Mouse (Mus musculus): Measurements from ENCODE around the gene Cenpk.
"Not testable (repeated sequence)": the region's sequence is repeated elsewhere in the genome, so short reads cannot be mapped to it uniquely, and the experiment has no call there.

Cenpk gene

DNA sequence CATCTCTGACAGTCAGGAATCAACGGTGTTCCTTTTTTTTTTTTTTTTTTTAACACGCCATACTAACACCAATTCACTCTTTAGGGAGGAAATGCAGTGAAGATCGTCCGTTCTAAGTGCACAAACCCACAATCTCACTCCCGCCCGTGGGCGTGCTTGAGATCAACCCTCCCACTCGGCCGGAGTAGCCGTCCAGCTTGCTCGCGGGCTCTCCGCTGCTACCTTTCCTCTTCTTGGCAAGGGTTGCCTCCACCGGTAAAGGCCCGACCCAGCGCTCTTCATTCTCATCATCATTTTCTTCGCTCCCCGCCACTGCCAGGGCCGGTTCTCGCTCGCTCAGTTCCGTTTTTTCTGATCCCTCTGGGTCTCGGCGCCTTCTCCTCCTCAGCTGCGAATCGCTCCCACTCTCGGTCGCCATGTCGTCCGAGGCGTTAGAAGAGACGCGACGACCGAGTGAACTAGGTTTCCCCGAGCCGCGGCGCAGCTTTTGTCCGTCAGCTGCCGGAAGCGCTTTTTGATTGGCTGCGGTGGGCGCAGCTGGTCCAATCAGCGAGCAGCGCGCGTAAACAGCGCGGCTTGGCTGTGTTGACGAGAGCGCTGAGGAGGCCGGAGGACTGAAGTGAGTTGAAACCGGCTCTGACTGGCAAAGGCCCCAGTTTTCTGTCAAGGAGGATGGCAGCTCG lies at the start of gene Cenpk, which contains the start of gene Ppwd1:
TSS of gene Cenpk (plus strand) at position 228 of the 683 bp plus-strand sequence.
TSS of gene Ppwd1 (minus strand) at position 460 of the 683 bp plus-strand sequence.
- peak; percentile 95 for DNase-seq

DNA sequence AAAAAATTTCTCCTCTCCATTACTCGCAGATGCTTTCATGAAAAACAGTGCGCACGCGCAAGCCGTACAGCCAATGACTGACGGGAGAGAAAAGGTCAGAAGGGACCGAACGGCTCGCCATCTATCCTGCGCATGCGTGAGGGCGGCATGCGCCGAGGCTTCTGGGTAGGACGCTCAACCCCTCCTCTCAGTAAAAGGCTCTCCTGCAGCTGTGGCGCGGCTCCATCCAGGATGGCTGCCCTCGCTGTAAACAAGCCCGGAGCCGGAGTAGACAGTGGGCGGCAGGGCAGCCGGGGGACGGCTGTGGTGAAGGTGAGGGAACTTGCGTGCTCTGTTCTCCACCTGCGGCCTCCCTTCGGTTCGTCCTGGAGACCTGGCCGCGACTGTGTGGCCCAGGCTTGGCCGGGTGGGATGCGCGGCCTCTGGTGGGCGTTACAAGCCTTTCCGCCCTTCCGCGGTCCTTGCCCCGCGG lies 49.7 kb upstream of the Cenpk start, which contains the start of gene Trim23:
TSS of gene Trim23 (plus strand) at position 148 of the 472 bp plus-strand sequence.
- peak; percentile 98 for DNase-seq

DNA sequence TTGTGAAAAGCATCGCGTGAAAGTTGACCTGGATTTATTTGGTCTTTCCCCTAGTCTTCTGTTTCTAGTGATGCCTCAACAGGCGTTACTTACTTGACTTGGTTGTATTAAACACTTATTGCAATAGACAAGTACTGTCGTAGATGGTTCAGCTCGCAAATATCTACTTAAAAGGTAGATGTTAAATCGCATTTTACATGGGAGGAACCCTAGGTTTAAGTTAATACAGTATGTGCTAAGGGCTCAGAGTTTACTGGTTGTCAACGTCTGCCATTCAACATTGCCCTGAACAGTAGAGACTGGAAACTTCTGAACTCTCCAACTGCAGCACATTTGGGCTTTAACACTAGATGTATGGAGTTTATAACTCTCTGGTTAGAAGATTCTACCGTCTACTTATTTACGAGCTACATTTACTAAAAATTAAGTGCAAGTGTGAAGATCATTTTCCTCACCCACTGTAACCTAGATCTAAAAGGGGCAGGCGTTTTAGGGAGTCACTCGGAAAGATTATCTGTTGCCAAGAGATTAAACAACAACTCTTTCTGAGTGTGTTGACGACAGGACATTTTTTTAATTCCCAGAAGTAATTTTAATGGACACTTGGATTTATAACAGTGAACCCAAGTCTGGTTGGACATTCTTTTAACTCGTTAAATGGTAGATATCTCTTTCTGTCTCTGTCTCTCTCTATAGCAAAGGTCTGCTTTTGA lies 49.1 kb upstream of the Cenpk start:
- no peak for DNase-seq

DNA sequence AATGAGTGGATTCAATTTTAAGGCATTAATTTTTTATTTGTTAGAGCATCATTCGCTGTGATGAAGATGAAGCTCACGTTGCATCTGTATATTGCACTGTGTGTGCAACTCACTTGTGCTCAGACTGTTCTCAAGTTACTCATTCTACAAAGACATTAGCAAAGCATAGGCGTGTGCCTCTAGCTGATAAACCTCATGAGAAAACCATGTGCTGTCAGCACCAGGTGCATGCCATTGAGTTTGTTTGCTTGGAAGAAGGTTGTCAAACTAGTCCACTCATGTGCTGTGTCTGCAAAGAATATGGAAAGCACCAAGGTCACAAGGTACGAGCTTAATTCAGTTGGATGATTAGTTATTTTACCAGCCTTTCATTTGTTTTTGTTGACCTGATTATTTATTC lies 41.1 kb upstream of the Cenpk start:
- DNase-seq, result no peak

DNA sequence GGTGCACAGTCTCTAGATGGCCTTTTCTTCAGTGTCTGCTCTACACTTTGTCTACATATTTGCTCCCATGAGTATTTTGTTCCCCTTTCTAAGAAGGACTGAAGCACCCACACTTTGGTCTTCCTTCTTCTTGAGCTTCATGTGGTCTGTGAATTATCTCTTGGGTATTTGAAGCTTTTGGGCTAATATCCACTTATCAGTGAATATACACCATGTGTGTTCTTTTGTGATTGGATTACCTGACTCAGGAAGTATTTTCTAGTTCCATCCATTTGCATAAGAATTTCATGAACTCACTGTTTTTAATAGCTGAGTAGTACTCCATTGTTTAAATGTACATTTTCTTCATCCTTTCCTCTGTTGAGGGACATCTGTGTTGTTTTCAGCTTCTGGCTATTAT lies 32.5 kb upstream of the Cenpk start:
- not testable (repeated sequence) for DNase-seq

DNA sequence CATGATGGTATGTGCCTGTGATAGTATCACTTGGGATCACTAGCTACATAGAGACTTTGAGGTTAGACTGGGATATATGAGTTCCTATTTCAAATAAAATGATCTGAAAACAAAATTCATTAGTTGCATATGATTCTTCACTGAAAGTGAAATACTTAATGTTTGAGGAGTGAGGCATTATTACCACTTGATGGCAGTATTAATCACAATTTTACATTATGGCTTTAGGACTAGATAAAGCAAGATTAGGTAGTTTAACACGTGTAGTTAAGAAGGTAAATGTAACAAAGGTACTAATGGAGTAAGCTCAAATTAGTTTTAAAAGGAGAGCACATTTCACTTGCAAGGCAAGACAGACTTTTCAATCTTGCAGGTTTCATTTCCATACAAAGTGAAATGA lies 24.1 kb upstream of the Cenpk start:
- DNase-seq, result no peak

DNA sequence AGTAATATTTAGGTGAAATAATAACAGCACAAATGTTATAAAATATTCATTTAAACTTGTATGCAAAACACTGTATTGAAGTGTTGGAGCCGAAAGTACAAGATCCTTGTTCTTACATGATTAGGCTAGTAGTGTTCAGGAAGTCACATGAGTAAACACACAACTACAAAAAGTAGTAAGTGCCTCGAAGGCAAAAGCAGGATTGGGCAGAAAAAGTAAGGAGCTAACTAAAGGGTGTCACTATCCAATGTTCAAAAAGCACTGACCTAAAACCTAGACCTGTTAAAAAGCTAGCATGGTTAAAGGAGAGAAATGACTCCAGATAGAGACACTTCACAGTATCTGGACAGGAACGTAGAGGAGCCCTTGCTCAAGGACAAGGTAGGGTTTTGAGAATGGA lies 933 bp upstream of the Cenpk start:
- DNase-seq, result no peak

DNA sequence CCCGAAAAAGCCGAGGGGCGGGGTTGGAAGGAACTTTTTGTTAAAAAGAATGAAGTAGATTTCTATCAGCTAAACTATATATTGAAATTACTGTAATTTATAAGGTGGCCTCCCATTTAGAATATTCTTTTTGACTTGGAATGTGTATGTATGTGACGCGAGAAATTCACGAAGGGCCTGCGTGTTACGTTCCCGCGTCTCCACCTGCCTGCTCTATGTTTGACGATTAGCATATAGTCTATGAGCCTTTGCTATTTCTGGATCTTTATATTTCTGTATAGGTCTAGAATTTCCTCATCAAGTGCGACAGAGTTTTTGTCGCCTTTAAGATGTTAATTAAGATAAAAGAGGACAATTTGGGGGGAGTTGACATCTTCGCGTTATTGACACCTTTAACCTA lies 770 bp downstream of the Cenpk start:
- no peak for DNase-seq

DNA sequence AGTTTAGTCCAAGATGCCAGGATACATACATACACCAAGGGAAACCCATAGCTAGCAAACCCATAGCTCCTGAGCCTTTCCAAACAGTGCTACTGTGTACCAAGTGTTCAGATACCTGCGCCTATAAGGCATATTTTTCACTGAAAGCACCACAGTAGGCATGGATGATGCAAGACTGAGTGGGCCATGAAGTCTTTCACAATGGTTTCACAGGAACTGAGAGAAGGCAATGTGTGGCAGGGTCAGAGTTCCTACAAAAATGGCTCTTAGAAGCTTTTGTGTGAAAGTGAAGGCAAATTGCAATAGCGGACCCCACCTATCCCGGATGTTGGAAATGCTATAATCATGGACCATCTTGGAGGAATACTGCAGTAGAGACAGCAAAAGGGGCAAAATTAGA lies 30.6 kb downstream of the Cenpk start:
- no peak for DNase-seq

DNA sequence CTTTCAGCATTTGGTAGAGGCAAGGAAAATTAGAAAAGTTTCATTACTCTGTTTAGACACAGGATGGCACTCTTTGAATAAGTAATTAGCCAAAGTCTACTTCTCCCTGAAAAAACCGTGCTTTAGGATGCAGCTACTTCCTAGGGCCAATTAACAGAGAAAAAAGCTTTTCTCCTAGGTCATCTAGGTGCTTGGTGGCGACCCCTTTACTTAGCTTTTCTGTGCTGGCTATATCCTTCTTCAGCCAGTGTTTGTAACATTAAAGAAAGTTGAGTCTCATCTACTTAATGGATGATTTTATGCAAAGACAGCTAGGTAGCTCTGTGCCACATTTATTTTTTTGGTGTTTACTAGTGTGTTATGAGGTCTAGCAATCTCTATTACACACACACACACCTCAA lies 56.6 kb downstream of the Cenpk start:
- DNase-seq, result peak; percentile 6

DNA sequence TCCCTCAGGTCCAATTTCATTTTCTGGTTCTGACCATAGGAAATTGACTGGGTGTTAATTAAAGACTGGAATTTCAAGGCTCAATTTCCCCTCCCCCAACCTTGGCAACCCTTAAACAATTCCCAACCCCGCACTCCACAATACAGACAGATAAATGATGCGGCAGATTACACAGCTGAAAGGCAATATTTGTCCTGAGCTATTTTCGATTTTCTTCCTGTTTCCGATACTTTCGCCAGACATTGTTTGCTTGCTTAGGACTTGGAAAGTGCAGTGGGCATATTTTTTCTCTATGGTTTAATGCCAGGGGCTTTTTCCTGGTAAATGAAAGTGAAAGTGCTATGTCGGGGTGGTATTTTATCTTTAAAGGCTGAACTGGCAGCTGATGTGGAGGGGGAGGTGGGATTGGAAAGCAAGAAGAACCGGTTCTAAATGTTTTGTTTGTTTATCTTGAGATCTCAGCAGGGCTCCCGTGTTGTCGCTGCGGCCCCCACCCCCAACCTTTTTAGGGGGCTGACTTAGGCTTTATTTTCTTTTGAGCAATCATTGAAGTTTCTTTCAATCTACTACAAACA lies 57.4 kb downstream of the Cenpk start:
- DNase-seq, result peak; percentile 37

DNA sequence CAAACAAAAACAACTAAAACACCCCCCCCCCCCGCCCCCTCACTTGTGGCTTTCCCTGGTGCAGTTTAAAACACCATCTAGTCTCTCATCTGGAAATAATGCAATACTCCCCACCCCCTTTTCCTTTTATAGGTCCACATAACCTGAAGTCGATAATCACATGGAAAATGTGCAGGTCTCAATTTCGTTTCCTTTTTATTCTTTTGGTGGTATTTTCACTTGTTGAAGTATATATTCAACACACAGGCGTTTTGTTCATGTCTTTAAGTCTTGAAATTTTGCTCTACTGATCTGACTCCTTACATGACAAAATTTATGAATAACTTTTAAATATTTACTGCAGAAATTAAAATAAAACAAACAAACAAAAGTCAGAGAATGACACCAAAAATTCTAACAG lies 57.9 kb downstream of the Cenpk start:
- no peak for DNase-seq

DNA sequence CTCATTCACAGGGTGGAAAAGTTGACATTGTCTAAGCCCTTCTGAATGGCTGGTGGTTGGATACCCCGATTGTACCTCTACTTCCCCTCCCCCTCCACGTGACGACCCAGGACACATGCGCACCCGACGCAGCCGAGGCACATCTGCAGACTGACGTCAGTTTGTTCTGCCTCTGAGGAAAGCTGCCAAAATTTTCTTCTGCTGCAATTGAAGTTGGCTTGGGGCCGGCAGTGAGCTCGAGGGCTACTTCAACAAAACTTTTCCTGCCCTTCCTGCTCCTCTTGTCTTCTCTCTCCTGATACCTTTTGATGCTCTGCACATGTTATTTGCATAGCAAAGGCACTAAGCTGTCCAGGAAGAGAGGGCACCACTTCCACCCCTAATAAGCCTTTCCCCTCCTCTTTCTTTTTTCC lies 58.5 kb downstream of the Cenpk start:
- peak; percentile 92 for DNase-seq

DNA sequence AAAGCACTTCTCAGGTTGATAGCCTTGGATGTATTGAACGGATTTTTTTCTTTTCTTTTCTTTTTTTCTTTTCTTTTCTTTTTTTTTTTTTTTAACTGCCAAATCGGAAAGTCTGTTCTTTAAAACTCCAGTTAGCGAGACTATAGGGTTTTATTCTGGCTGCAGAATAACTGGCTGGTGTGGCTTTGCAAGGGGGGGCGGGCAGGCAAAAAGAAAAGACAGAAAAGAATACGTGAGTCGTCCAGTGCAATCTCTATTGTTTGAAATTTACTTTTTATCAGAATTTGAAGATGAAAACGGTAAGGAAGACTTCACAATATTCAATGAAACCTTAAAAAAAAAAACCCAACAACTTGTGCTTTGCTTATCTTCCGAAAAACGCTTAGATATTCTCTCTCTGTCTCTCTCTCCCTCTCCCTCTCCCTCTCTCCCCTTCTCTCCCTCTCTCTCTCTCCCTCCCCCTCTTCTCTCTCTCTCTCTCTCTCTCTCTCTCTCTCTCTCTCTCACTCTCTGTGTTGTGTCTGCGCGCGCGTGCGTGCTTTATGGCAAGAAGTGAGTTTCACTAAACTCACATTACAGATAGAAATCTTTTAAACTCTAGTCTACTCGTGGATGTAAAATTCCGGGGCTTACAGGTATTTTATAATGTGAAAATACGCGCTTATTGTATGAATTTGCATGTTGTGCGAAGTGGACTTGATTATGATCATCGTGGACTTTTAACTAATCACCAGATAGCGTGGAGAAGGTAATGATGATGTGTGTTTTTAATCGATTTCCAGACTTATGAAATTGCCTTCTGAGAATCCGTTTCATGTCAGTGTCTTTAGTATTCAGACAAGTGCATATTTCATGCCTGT lies 59.2 kb downstream of the Cenpk start, which contains the start of gene Adamts6:
TSS of gene Adamts6 (plus strand) at position 470 of the 860 bp plus-strand sequence.
- DNase-seq, result no peak

DNA sequence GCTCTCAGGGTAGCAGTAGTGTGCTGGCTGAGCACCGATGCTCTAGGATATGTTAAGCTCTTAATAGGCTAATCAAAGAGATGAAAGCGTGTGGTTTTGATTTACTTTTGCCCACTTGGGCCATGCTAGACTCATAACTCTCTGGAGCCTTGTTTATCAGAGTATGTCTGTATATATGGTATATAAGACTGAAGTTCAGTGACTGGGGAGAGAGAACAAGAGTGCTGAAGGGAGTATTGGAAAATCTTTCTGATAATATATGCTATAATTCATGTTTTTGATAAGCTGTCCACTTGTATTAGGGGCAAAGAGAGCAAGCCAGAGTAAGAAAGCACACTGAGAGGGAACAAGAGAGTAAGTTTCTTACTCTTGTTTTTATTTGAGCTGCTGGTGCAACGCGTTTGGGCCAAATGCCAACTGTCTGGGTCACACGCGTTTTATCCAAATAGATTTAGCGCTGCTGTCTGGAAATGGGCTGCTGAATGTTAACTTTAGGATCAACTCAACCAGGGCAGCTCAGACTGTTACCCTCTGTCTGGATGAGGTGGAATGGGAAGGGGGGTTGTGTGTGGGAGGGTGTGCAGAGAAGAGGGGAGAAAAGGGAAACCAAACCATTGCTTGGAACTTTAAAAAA lies 59.9 kb downstream of the Cenpk start:
- peak; percentile 81 for DNase-seq

DNA sequence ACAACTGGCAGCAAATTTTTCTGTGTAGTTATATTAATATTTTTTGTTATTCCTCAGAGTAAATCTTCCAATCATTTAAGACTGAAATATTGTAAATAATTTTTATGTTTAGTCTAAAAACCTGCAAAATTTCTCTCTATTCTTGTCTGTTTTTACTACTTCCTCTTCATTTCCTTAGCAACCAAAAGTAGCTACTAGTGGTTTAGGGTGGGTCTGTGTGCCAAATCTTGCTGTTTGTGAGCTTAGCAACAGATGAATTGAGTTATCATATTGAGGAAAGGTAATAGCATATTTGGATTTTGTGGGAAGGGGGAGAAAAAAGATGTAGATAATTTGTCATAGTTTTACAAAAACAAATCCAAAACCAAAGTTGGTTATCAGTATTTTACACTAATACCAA lies 60.8 kb downstream of the Cenpk start:
- DNase-seq, result no peak

DNA sequence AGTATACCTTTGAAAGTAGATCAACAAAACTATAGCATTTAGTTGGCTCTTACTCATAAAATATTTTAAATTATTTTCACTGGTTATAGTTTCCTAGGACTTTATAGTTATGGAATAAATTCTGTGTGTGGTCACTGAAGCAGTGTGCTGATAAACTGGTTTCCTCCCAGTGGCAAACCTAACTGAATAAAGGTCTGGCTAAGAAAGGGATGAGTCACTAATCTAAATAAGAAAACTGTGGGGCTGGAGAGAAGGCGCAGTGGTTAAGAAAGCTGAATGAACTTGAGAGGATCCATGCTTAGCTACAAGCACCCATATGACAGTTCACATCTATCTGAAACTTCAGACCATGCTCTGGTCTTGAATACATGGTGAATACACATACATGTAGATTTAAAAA lies 67.1 kb downstream of the Cenpk start:
- DNase-seq, result no peak
